Mouse (Mus musculus): ENCODE measurements around the gene Gm13696. TPM values are rescaled to one million over a fixed set of nuclear protein-coding genes. Genes with fewer than 3 reads are reported as not detected.

Gm13696 gene
- polyA plus RNA-seq, 1 experiment = not detected

DNA sequence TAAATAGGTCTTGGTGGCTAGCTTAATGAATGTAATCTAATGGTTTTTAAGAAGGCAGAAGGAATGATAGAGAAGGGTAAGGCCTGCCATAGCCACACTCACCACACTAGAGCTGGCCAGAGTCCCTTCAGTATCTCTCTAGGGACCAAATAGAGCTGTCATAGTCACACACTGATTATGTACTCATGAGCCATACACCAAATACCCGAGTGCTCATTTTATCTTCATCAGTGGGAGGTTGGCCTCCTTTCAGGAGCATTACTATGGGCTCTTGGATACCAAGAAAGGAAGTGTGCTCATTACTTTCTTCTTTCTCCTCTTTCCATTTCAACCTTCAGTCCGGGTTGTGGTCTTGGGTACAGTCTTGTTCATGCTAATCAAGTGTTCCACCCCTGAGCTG is 49.0 kb downstream of the Gm13696 start:
- TF ChIP-seq GATA1 (IDR thresholded peaks at IDR 0.05; ENCODE audit: low read length) = no peak

DNA sequence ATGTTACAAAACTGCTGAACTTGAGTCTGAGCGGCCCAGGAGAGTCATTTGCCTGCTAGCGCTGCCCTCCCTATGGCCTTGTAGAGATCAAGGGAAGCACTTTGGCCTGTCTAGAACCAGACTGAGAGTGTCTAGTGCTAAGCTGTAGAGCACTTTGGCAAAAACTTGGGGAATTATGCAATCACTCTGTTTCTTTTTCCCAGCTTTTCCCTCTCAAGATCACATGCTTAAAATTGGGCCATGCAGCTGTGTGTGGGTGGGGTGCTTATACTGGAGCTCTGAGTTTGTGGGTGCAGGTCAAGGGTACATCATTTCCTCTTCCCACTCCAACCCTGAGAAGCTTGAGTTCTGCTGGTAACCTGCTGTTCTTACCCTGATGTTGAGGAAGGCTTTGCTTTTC is 50.0 kb downstream of the Gm13696 start:
- no peak for TF ChIP-seq GATA1 (IDR thresholded peaks at IDR 0.05; ENCODE audit: low read length)

DNA sequence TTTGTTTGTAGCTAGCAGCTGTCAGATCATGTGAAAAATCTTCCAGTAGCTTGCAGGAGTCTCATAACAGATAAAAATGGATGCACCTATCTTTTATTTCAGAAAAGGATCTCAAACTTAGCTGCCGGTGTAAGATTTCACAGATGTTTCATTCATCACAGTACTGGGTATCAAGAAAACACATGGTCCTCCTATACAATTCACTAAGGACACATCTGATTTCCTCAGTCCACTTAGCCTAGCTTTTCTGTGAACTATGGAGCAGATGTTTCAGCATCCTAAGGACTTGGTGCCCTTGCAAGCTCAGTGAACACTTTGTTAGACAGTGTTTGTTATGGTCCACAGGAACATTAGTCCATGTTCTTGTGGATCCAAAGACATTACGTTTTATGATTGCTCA is 50.4 kb downstream of the Gm13696 start:
- no peak for TF ChIP-seq GATA1 (IDR thresholded peaks at IDR 0.05; ENCODE audit: low read length)

Other genes with a start within 250 kb of the Gm13696 start
- gene Itgav, start 248.7 kb upstream of the Gm13696 start, polyA plus RNA-seq (2012) = 15.5 and 18.9 TPM in 2 replicates
- gene Fam171b, start 160.5 kb upstream of the Gm13696 start, polyA plus RNA-seq (2012) = not detected in 2 replicates
- not detected in 2 replicates for gene Zswim2, start 31.9 kb upstream of the Gm13696 start, polyA plus RNA-seq (2012)
- not detected in 2 replicates for gene Gm13698, start 17.4 kb upstream of the Gm13696 start, polyA plus RNA-seq (2012)
- not detected in 2 replicates for gene Gm13693, start 11.6 kb upstream of the Gm13696 start, polyA plus RNA-seq (2012)
- gene Gm13695, start 5.8 kb upstream of the Gm13696 start, polyA plus RNA-seq (2012) = not detected in 2 replicates
- not detected in 2 replicates for gene Gm13694, start 5.8 kb downstream of the Gm13696 start, polyA plus RNA-seq (2012)
- gene Gm13697, start 11.6 kb downstream of the Gm13696 start, polyA plus RNA-seq (2012) = not detected in 2 replicates
- not detected in 2 replicates for gene Gm13691, start 17.4 kb downstream of the Gm13696 start, polyA plus RNA-seq (2012)